Mouse (Mus musculus): Measurements from ENCODE around the gene St6galnac4. TPM values are rescaled to one million over a fixed set of nuclear protein-coding genes. Genes with fewer than 3 reads are reported as not detected.

The St6galnac4 gene
- polyA plus RNA-seq, 1 experiment from 2014 or later, result 33.5 TPM

GRCm38 (mm10) chr2:32644083-32644482, 57.2 kb downstream of the St6galnac4 start:
- 0 out of 2 replicates have a peak overlapping the region, but pooled peaks have one; percentile 2 for H3K9ac ChIP-seq

GRCm38 (mm10) chr2:32644799-32645475, 58.0 kb downstream of the St6galnac4 start:
- Histone ChIP-seq H3K9ac (no peak overlapping the region), H3K4me1 (replicated peaks) (peaks cover 57% of the 10 kb centered on the region), H3K36me3 (no peaks in the 10 kb centered on the region), H3K4me2 (no peak overlapping the region), H3K27ac (no peak overlapping the region; the same call in 1 of the 2 replicates), H3K9me3 (replicated peaks) (no peaks in the 10 kb centered on the region), H3K27me3 (no peaks in the 10 kb centered on the region), H3K4me3 (no peak overlapping the region)
- ATAC-seq (replicated peaks; ENCODE audit: insufficient number of reproducible peaks, insufficient read depth, low FRiP score, low read depth), result no peak
- WGBS, result 74% methylated on average over 8 of the region's 8 CpGs

More at GRCm38 (mm10) chr2:32644083-32644482, 57.2 kb downstream of the St6galnac4 start:
- H3K36me3 ChIP-seq, result no peaks in the 10 kb centered on the region
- no peaks in the 10 kb centered on the region for H3K27me3 ChIP-seq
- no peak overlapping the region for H3K27ac ChIP-seq
- no peak overlapping the region for H3K4me3 ChIP-seq
- ATAC-seq (replicated peaks; ENCODE audit: insufficient number of reproducible peaks, insufficient read depth, low FRiP score, low read depth), result no peak
- WGBS, result 48% methylated on average over 9 of the region's 9 CpGs
- H3K9me3 ChIP-seq (replicated peaks), result no peaks in the 10 kb centered on the region
- peaks cover 57% of the 10 kb centered on the region for H3K4me1 ChIP-seq (replicated peaks)
- no peak overlapping the region for H3K4me2 ChIP-seq

GRCm38 (mm10) chr2:32645647-32646046, 58.8 kb downstream of the St6galnac4 start:
- Histone ChIP-seq H3K9me3 (replicated peaks) (no peaks in the 10 kb centered on the region), H3K4me3 (no peak overlapping the region), H3K27ac (peak overlapping the region; percentile 84), H3K36me3 (no peaks in the 10 kb centered on the region), H3K27me3 (no peaks in the 10 kb centered on the region), H3K4me1 (replicated peaks) (peaks cover 54% of the 10 kb centered on the region), H3K4me2 (no peak overlapping the region), H3K9ac (no peak overlapping the region)
- ATAC-seq (replicated peaks; ENCODE audit: insufficient number of reproducible peaks, insufficient read depth, low FRiP score, low read depth), result no peak
- WGBS, result 48% methylated on average over 3 of the region's 3 CpGs

GRCm38 (mm10) chr2:32646379-32647056, 59.6 kb downstream of the St6galnac4 start, which contains the start of gene Eng:
Eng (plus strand) TSS chr2:32646595.
- Histone ChIP-seq H3K4me2 (peak within 1 kb of the TSS; percentile 52), H3K9me3 (replicated peaks) (no peaks in the 10 kb centered on the region), H3K4me3 (peak within 1 kb of the TSS; percentile 47), H3K36me3 (no peaks in the 10 kb centered on the region), H3K27me3 (no peaks in the 10 kb centered on the region), H3K27ac (peak within 1 kb of the TSS; percentile 84), H3K9ac (peak within 1 kb of the TSS; percentile 51), H3K4me1 (replicated peaks) (peaks cover 55% of the 10 kb centered on the region)
- peak; percentile 77 for ATAC-seq (replicated peaks; ENCODE audit: insufficient number of reproducible peaks, insufficient read depth, low FRiP score, low read depth)
- 42% methylated on average over 31 of the region's 31 CpGs for WGBS

DNA sequence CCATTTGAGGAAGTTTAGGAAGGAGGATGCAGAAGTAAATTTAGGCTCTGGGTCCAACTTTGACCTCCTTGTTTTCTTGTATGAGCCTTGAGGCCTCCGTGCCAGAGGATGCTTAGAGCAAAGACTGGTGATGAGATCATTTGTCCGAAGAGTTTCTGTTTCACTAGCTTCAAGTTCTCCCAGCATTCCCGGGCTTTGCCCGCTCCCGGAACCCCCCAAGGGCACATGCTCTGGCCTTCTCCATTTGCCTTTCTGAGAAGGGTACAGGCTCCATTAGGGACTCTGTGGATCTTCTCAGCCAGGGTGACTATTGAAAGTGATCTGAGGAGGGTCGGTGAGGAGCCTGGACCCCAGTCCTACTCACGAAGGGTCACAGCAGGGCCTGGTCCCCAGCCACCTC, 60.5 kb downstream of the St6galnac4 start:
- 71% methylated on average over 7 of the region's 7 CpGs for WGBS
- ATAC-seq (replicated peaks; ENCODE audit: insufficient number of reproducible peaks, insufficient read depth, low FRiP score, low read depth), result no peak

More for the DNA sequence above, 60.5 kb downstream of the St6galnac4 start:
- Histone ChIP-seq H3K27me3 (no peaks in the 10 kb centered on the region), H3K27ac (peak overlapping the region; percentile 84), H3K36me3 (no peaks in the 10 kb centered on the region), H3K4me1 (replicated peaks) (peaks cover 46% of the 10 kb centered on the region), H3K9me3 (replicated peaks) (no peaks in the 10 kb centered on the region), H3K9ac (peak overlapping the region; percentile 51), H3K4me2 (peak overlapping the region; percentile 52), H3K4me3 (peak overlapping the region; percentile 47)

Other genes starting within 250 kb of the St6galnac4 start
- gene Ciz1, start 234.8 kb upstream of the St6galnac4 start, polyA plus RNA-seq (2015; fragmentation: Nextera tagmentation; extraction: Ambion mirVana), result 30.9 and 46.0 TPM in 2 replicates
- 1.9 and 5.4 TPM in 2 replicates for gene Dnm1, start 233.8 kb upstream of the St6galnac4 start, polyA plus RNA-seq (2015; fragmentation: Nextera tagmentation; extraction: Ambion mirVana)
- 43.9 and 46.0 TPM in 2 replicates for gene 1110008P14Rik, start 205.2 kb upstream of the St6galnac4 start, polyA plus RNA-seq (2015; fragmentation: Nextera tagmentation; extraction: Ambion mirVana)
- gene Lcn2, start 198.8 kb upstream of the St6galnac4 start, polyA plus RNA-seq (2015; fragmentation: Nextera tagmentation; extraction: Ambion mirVana), result 2.2 and 2.8 TPM in 2 replicates
- 38.2 and 41.8 TPM in 2 replicates for gene Ptges2, start 191.2 kb upstream of the St6galnac4 start, polyA plus RNA-seq (2015; fragmentation: Nextera tagmentation; extraction: Ambion mirVana)
- 4.0 and 5.1 TPM in 2 replicates for gene Naif1, start 136.6 kb upstream of the St6galnac4 start, polyA plus RNA-seq (2015; fragmentation: Nextera tagmentation; extraction: Ambion mirVana)
- gene Slc25a25, start 135.7 kb upstream of the St6galnac4 start, polyA plus RNA-seq (2015; fragmentation: Nextera tagmentation; extraction: Ambion mirVana), result 9.1 and 12.1 TPM in 2 replicates
- 4.8 and 8.6 TPM in 2 replicates for gene Fam102a, start 51.8 kb upstream of the St6galnac4 start, polyA plus RNA-seq (2015; fragmentation: Nextera tagmentation; extraction: Ambion mirVana)
- gene Dpm2, start 16.2 kb upstream of the St6galnac4 start, polyA plus RNA-seq (2015; fragmentation: Nextera tagmentation; extraction: Ambion mirVana), result 62.0 and 71.0 TPM in 2 replicates
- 0.23 TPM in 1 of 2 replicates, not detected in the other for gene Pip5kl1, start 12.3 kb upstream of the St6galnac4 start, polyA plus RNA-seq (2015; fragmentation: Nextera tagmentation; extraction: Ambion mirVana)
- gene 9430097D07Rik, start 11.4 kb upstream of the St6galnac4 start, polyA plus RNA-seq (2015; fragmentation: Nextera tagmentation; extraction: Ambion mirVana), result 0.08 TPM in 1 of 2 replicates, not detected in the other
- gene St6galnac6, start 12.6 kb downstream of the St6galnac4 start, polyA plus RNA-seq (2015; fragmentation: Nextera tagmentation; extraction: Ambion mirVana), result 28.5 and 29.0 TPM in 2 replicates
- gene Ak1, start 34.7 kb downstream of the St6galnac4 start, polyA plus RNA-seq (2015; fragmentation: Nextera tagmentation; extraction: Ambion mirVana), result 360 and 390 TPM in 2 replicates
- gene Eng, start 59.5 kb downstream of the St6galnac4 start, polyA plus RNA-seq (2015; fragmentation: Nextera tagmentation; extraction: Ambion mirVana), result 144 and 163 TPM in 2 replicates
- gene Fpgs, start 117.0 kb downstream of the St6galnac4 start, polyA plus RNA-seq (2015; fragmentation: Nextera tagmentation; extraction: Ambion mirVana), result 13.8 and 19.7 TPM in 2 replicates
- 45.5 and 66.6 TPM in 2 replicates for gene Cdk9, start 126.0 kb downstream of the St6galnac4 start, polyA plus RNA-seq (2015; fragmentation: Nextera tagmentation; extraction: Ambion mirVana)
- 25.7 and 33.4 TPM in 2 replicates for gene Sh2d3c, start 134.0 kb downstream of the St6galnac4 start, polyA plus RNA-seq (2015; fragmentation: Nextera tagmentation; extraction: Ambion mirVana)
- 0.16 TPM in 1 of 2 replicates, not detected in the other for gene 6330409D20Rik, start 153.9 kb downstream of the St6galnac4 start, polyA plus RNA-seq (2015; fragmentation: Nextera tagmentation; extraction: Ambion mirVana)
- 31.2 and 41.1 TPM in 2 replicates for gene Tor2a, start 170.1 kb downstream of the St6galnac4 start, polyA plus RNA-seq (2015; fragmentation: Nextera tagmentation; extraction: Ambion mirVana)
- 0.15 and 0.32 TPM in 2 replicates for gene Ttc16, start 188.5 kb downstream of the St6galnac4 start, polyA plus RNA-seq (2015; fragmentation: Nextera tagmentation; extraction: Ambion mirVana)
- 3.0 and 4.8 TPM in 2 replicates for gene Ptrh1, start 188.7 kb downstream of the St6galnac4 start, polyA plus RNA-seq (2015; fragmentation: Nextera tagmentation; extraction: Ambion mirVana)
- gene Cfap157, start 197.3 kb downstream of the St6galnac4 start, polyA plus RNA-seq (2015; fragmentation: Nextera tagmentation; extraction: Ambion mirVana), result 0.16 and 0.52 TPM in 2 replicates